Mouse (Mus musculus) small intestine, adult 10 weeks (tissue): ENCODE results near the gene Fpr2. TPM values are rescaled to one million over a fixed set of nuclear protein-coding genes. Genes with fewer than 3 reads are reported as not detected.

ENCODE experiments used
- polyA plus RNA-seq: library from polyadenylated mRNA; stranded (reverse); fragments of 350-450 nt; fragmentation: Illumina TruSeq; extraction: RNeasy Lipid Tissue Mini Kit (QIAGEN cat#74804); gene quantifications from one replicate; pipeline ENCODE4 v1.2.3, GENCODE M21; 2014; ENCODE audit warnings: low replicate concordance

Gene Fpr2
- polyA plus RNA-seq, result 2.0 TPM

DNA sequence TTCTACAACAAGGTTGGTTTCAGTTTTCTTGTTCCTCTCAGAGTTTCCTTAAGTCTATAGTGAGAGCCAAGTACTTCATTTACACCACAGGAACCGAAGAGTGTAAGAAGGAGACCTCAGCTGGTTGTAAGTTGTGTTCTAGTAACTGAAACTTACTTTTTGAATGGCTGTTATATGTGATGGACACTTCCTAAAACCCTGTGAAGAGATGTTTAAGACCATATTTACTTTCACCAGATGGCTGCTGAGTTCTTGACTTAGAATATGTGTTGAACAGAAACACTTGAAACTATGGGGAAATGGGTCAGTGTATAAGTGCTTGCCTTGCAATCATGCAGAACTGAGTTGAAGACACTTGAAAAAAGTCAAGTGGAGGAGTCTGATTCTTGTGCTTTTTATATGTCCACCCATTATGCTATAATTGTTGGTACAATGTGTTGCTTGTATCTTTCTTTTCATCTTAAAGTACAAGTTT is at the start of gene Fpr2, which contains the start of gene Fpr3:
Gene Fpr2 (plus strand): TSS at position 51 of the 475 bp plus-strand sequence.
Gene Fpr3 (plus strand): TSS at position 79 of the 475 bp plus-strand sequence.

DNA sequence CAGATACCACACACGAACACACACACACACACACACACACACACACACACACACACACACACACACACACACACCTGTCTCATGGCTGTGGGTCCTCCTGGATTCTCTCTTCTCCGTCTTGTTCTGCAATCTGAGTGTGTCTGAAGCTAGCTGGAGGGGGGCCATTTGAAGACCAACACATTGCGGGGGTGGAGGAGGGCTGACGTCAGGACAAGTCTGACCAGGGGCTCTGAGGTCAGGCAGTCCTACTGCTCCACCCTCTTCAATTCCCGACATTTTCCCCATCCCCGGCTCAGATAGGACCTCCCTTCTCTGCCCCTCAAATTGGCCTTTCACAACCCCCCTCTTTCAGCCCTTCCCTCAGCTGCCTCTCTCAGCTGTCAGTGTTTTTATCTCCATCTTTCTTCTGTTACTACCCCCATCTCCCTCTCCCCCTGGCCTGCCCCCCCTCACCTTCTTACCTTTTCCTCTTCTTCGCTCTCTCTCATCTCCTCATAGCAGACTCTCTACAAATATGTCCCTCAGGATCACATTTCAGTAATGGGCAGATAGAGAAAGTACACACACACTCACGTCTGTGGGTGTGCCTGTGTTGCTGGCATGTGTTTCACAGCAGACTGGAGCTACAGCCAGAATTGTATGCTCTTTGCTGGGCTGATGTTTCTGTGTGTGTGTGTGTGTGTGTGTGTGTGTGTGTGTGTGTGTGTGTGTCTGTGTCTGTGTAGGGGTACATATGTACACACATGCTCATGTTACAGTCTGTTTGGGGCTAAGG is 32.4 kb upstream of the Fpr2 start, which contains the start of gene Has1:
Gene Has1 (minus strand): TSS at position 142 of the 775 bp plus-strand sequence.

DNA sequence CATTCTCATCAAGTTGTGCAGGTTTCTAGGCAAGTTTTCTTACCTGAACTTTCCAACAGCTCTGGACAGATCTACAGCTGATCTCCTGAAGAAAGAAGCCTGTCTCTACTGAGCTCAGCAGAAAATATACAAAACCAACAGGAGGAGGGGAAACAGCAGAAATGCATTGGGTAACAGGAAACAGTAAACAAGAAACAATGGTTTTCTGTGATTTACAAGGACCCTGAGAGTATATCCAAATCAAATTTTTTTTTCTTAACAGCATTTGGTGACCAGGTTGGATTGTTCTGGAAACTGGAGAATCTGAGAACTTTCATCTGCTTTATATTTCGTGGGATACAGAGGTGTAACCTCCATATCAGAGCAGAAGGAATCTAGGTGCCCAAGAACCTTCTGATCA is 3.8 kb upstream of the Fpr2 start, which contains the start of gene Fpr1:
Gene Fpr1 (minus strand): TSS at position 101 of the 400 bp plus-strand sequence.

Other genes starting within 250 kb of the Fpr2 start
- gene Vmn2r90, start 184.1 kb upstream of the Fpr2 start, polyA plus RNA-seq, result not detected
- 5.6 TPM for gene Spaca6, start 60.7 kb upstream of the Fpr2 start, polyA plus RNA-seq
- gene Has1, start 32.6 kb upstream of the Fpr2 start, polyA plus RNA-seq, result not detected
- 0.45 TPM for gene Fpr1, start 3.9 kb upstream of the Fpr2 start, polyA plus RNA-seq
- gene Fpr3, start within 50 bp of the Fpr2 start, polyA plus RNA-seq, result not detected
- not detected for gene Fpr-rs4, start 133.9 kb downstream of the Fpr2 start, polyA plus RNA-seq
- not detected for gene Vmn2r124, start 161.6 kb downstream of the Fpr2 start, polyA plus RNA-seq
- not detected for gene Vmn2r91, start 197.2 kb downstream of the Fpr2 start, polyA plus RNA-seq